Mouse (Mus musculus) cerebellum, adult 2 months (tissue): ENCODE data around the gene Ndel1.

Experiments
- CTCF ChIP-seq: fragments of 200-500 bp; IDR thresholded peaks from 2 replicates; pipeline ENCODE4 v1.5.1; 2011; ENCODE audit warnings: low read depth, mild to moderate bottlenecking, control low read depth, low read length, moderate library complexity, borderline replicate concordance; ENCODE audit not compliant: insufficient read depth
- POLR2A ChIP-seq: fragments of 200-500 bp; IDR thresholded peaks from 2 replicates; pipeline ENCODE4 v1.6.1; 2011; ENCODE audit warnings: low read length, control low read depth, borderline replicate concordance; ENCODE audit not compliant: insufficient read depth

DNA sequence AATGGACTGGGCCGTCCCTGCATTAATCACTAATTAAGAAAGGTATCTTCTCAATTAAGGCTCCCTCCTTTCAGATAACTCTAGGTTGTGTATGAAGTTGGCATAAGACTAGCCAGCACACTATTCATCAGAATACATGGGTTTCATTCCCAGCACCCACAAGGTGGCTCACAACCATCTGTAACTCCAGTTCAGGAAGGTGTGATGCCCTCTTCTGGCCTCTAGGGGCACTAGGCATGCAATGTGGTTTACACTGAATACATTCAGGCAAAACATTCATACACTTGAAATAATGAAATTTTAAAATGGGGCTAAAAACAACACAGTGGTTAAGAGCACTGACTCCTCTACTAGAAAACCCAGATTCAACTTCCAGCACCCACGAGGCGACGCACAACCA is 25.5 kb upstream of the Ndel1 start:
- TF ChIP-seq POLR2A (no peak), CTCF (peak; percentile 67)
